Mouse (Mus musculus): ENCODE measurements at regions not wholly inside any gene's neighbourhood (a gene's known extent, or its start where the extent isn't known, plus 50 kb on each side); places are given as distances from the start of the nearest gene placed in this dataset.

DNA sequence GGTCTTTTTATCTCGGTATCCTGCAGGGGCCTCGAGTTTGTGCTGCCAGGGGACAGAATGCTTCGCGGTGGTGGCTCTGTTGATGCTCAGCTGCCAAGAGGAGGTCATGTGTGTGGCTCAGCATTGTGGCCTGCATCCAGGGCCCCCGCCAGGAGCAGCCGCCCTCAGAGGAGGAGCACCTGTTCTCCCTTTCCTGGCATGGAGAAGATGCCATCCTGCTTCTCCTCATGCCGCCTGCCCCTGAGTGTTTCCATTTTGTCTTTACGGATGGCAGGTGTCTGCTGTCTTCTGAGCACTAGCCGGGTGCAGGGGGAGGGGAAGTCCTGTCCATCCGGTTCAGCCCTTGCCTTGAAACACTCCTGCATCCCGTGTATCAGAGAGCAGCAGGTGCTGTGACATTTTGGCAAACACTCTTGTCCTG is 208.6 kb upstream of the Btbd3 start:
- no peak for DNase-seq
- 34% methylated on average over 11 of the region's 11 CpGs for WGBS
- Histone ChIP-seq H3K4me1 (ENCODE audit: control insufficient read depth, insufficient read depth, low read length) (no peaks in the 10 kb centered on the region), H3K4me3 (replicated peaks; ENCODE audit: extremely low read depth, low read depth, low read length) (no peak overlapping the region)
- TF ChIP-seq CTCF (IDR thresholded peaks at IDR 0.05; ENCODE audit: insufficient read depth, low read length) (no peak), POLR2A (IDR thresholded peaks at IDR 0.05; ENCODE audit: borderline replicate concordance, extremely low read depth, low read depth, low read length) (no peak)

- Histone ChIP-seq H3K4me1 (ENCODE audit: control insufficient read depth, insufficient read depth, low read length) (no peaks in the 10 kb centered on the region), H3K4me3 (replicated peaks; ENCODE audit: extremely low read depth, low read depth, low read length) (no peak overlapping the region)
- WGBS: 75% methylated on average over 10 of the region's 10 CpGs
- TF ChIP-seq CTCF (IDR thresholded peaks at IDR 0.05; ENCODE audit: insufficient read depth, low read length) (no peak), POLR2A (IDR thresholded peaks at IDR 0.05; ENCODE audit: borderline replicate concordance, extremely low read depth, low read depth, low read length) (no peak)
- no peak for DNase-seq
Measured at GRCm38 (mm10) chr2:138047361-138047760, 209.0 kb upstream of the Btbd3 start.

- Histone ChIP-seq H3K4me3 (replicated peaks; ENCODE audit: extremely low read depth, low read depth, low read length) (no peak overlapping the region), H3K4me1 (ENCODE audit: control insufficient read depth, insufficient read depth, low read length) (no peaks in the 10 kb centered on the region)
- TF ChIP-seq POLR2A (IDR thresholded peaks at IDR 0.05; ENCODE audit: borderline replicate concordance, extremely low read depth, low read depth, low read length) (no peak), CTCF (IDR thresholded peaks at IDR 0.05; ENCODE audit: insufficient read depth, low read length) (no peak)
- no peak for DNase-seq
- 86% methylated on average over 3 of the region's 3 CpGs for WGBS
Measured at GRCm38 (mm10) chr2:138046918-138047317, 209.4 kb upstream of the Btbd3 start.

GRCm38 (mm10) chr2:138045933-138046642 is 210.3 kb upstream of the Btbd3 start:
- Histone ChIP-seq H3K4me1 (ENCODE audit: control insufficient read depth, insufficient read depth, low read length) (no peaks in the 10 kb centered on the region; the same call in 1 of the 2 replicates), H3K4me3 (replicated peaks; ENCODE audit: extremely low read depth, low read depth, low read length) (no peak overlapping the region)
- WGBS: 45% methylated on average over 5 of the region's 5 CpGs
- no peak for DNase-seq
- TF ChIP-seq POLR2A (IDR thresholded peaks at IDR 0.05; ENCODE audit: borderline replicate concordance, extremely low read depth, low read depth, low read length) (no peak), CTCF (IDR thresholded peaks at IDR 0.05; ENCODE audit: insufficient read depth, low read length) (no peak)

DNA sequence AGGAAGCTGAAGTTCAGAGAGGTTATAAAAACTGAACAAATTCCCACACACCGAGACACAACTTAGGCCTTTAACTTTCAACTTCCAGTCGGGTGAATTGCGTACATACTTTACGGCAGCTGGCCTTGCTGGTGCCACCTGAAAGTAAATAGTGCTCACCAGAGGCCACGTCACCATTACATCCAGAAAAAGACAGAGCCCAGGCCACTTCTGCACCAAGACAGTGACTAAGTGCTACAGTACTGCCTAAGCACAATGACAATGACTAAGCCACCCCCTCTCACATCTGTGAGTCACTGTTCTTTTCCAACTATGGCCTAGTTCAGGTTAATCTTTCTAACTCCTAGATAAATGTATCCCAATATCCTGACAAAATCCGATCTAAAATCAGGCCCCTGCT is 215.7 kb upstream of the Btbd3 start:
- no peak for DNase-seq
- H3K4me3 ChIP-seq (replicated peaks; ENCODE audit: extremely low read depth, low read depth, low read length): no peak overlapping the region
- H3K4me1 ChIP-seq (ENCODE audit: control insufficient read depth, insufficient read depth, low read length): no peaks in the 10 kb centered on the region; the same call in 1 of the 2 replicates
- WGBS: 57% methylated on average over 6 of the region's 6 CpGs
- no peak for TF ChIP-seq CTCF (IDR thresholded peaks at IDR 0.05; ENCODE audit: insufficient read depth, low read length)
- no peak for TF ChIP-seq POLR2A (IDR thresholded peaks at IDR 0.05; ENCODE audit: borderline replicate concordance, extremely low read depth, low read depth, low read length)

GRCm38 (mm10) chr2:138040302-138040701 is 216.1 kb upstream of the Btbd3 start:
- WGBS: 70% methylated on average over 5 of the region's 5 CpGs
- no peak for TF ChIP-seq POLR2A (IDR thresholded peaks at IDR 0.05; ENCODE audit: borderline replicate concordance, extremely low read depth, low read depth, low read length)
- TF ChIP-seq CTCF (IDR thresholded peaks at IDR 0.05; ENCODE audit: insufficient read depth, low read length): no peak
- H3K4me3 ChIP-seq (replicated peaks; ENCODE audit: extremely low read depth, low read depth, low read length): no peak overlapping the region
- no peaks in the 10 kb centered on the region; the same call in 1 of the 2 replicates for H3K4me1 ChIP-seq (ENCODE audit: control insufficient read depth, insufficient read depth, low read length)
- DNase-seq: peak; percentile 9

- TF ChIP-seq POLR2A (IDR thresholded peaks at IDR 0.05; ENCODE audit: borderline replicate concordance, extremely low read depth, low read depth, low read length) (no peak), CTCF (IDR thresholded peaks at IDR 0.05; ENCODE audit: insufficient read depth, low read length) (no peak)
- DNase-seq: no peak
- no peaks in the 10 kb centered on the region for H3K4me1 ChIP-seq (ENCODE audit: control insufficient read depth, insufficient read depth, low read length)
- WGBS: 88% methylated on average over 8 of the region's 8 CpGs
- no peak overlapping the region for H3K4me3 ChIP-seq (replicated peaks; ENCODE audit: extremely low read depth, low read depth, low read length)
Measured at GRCm38 (mm10) chr2:138034123-138034736, 222.1 kb upstream of the Btbd3 start.

- 31% methylated on average over 11 of the region's 11 CpGs for WGBS
- Histone ChIP-seq H3K4me1 (ENCODE audit: control insufficient read depth, insufficient read depth, low read length) (no peaks in the 10 kb centered on the region), H3K4me3 (replicated peaks; ENCODE audit: extremely low read depth, low read depth, low read length) (no peak overlapping the region)
- peak; percentile 69 for DNase-seq
- TF ChIP-seq CTCF (IDR thresholded peaks at IDR 0.05; ENCODE audit: insufficient read depth, low read length) (peak; percentile 98), POLR2A (IDR thresholded peaks at IDR 0.05; ENCODE audit: borderline replicate concordance, extremely low read depth, low read depth, low read length) (no peak)
Measured at GRCm38 (mm10) chr2:138033379-138034122, 222.8 kb upstream of the Btbd3 start.

DNA sequence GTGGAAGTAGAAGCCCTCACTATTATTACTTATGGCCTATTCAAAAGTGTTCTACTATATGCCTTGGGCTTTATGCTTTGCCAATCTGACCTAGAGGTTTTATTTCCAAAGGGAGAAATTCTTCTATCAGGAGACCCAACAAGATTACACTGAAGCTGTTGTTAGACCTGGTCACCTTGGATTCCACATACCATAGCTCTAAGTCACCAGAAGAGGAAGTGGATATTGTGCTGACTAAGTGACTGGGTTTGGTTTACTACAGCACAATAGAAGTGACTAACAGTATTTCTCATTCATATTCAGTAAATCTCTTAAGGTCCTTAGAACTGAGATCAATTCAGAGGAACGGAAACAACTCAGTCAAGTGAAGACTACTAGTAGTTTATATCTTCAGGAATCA is 229.0 kb upstream of the Btbd3 start:
- TF ChIP-seq CTCF (IDR thresholded peaks at IDR 0.05; ENCODE audit: insufficient read depth, low read length) (no peak), POLR2A (IDR thresholded peaks at IDR 0.05; ENCODE audit: borderline replicate concordance, extremely low read depth, low read depth, low read length) (no peak)
- WGBS: 94% methylated on average over 1 of the region's 1 CpGs

More for the DNA sequence above, 229.0 kb upstream of the Btbd3 start:
- Histone ChIP-seq H3K4me1 (ENCODE audit: control insufficient read depth, insufficient read depth, low read length) (no peaks in the 10 kb centered on the region), H3K4me3 (replicated peaks; ENCODE audit: extremely low read depth, low read depth, low read length) (no peak overlapping the region)
- no peak for DNase-seq

Data from lung, adult 2 months (tissue).